8 mouse cellular contexts compared by ENCODE assay signal in genomic region chr13:63562141-63562971, GRCm38 (mm10). TPM values are rescaled to one million over a fixed set of nuclear protein-coding genes. Genes with fewer than 3 reads are reported as not detected.
DNase-seq lines count a peak whose midpoint lies in the region; ATAC-seq and TF ChIP-seq lines count a peak whose summit lies in the region.

No protein-coding gene starts in this region.

- peak overlapping the region; percentile 100 for H3K4me3 ChIP-seq in erythroblast, embryonic 14.5 days (replicated peaks)
- H3K4me3 ChIP-seq in G1E (ENCODE audit: low read depth, low read length), result peak overlapping the region; percentile 88
- H3K4me3 ChIP-seq in heart, embryonic 15.5 days, result peak overlapping the region; percentile 91
- peak overlapping the region; percentile 97 for H3K4me3 ChIP-seq in limb, embryonic 13.5 days
- H3K4me3 ChIP-seq in small intestine, adult 2 months (ENCODE audit: low read depth, low read length), result peak overlapping the region; percentile 96

- H3K4me2 ChIP-seq in heart, embryonic 15.5 days, result peak overlapping the region; percentile 93
- H3K4me2 ChIP-seq in limb, embryonic 13.5 days (replicated peaks), result peak overlapping the region; percentile 98

- H3K9me3 ChIP-seq in erythroblast, embryonic 14.5 days (ENCODE audit: control insufficient read depth, low read length), result no peaks in the 10 kb centered on the region
- no peaks in the 10 kb centered on the region for H3K9me3 ChIP-seq in G1E (replicated peaks)
- H3K9me3 ChIP-seq in heart, embryonic 15.5 days (replicated peaks), result no peaks in the 10 kb centered on the region
- no peaks in the 10 kb centered on the region for H3K9me3 ChIP-seq in limb, embryonic 13.5 days

- no peak for TF ChIP-seq CTCF in G1E (IDR thresholded peaks at IDR 0.05; ENCODE audit: low read depth, low read length)
- no peak for TF ChIP-seq CTCF in small intestine, adult 2 months (IDR thresholded peaks at IDR 0.05; ENCODE audit: extremely low read depth, insufficient read length, insufficient replicate concordance, low read depth, low read length)

- 4% methylated on average over 7 of the region's 7 CpGs for WGBS in heart, embryonic 15.5 days
- 4% methylated on average over 7 of the region's 7 CpGs for WGBS in limb, embryonic 13.5 days
- 2% methylated on average over 7 of the region's 7 CpGs for WGBS in small intestine, adult 2 months

- H3K9ac ChIP-seq in heart, embryonic 15.5 days, result peak overlapping the region; percentile 95
- H3K9ac ChIP-seq in limb, embryonic 13.5 days, result peak overlapping the region; percentile 99

- no peak for DNase-seq in G1E (ENCODE audit: low spot score)
- DNase-seq in layer of hippocampus, adult 11-12 months (ENCODE audit: low spot score), result no peak
- DNase-seq in frontal cortex, postnatal 10 days (ENCODE audit: low spot score in 2 of 2), result no peak

- peaks cover 76% of the 10 kb centered on the region for H3K4me1 ChIP-seq in erythroblast, embryonic 14.5 days (ENCODE audit: control insufficient read depth)
- peaks cover 54% of the 10 kb centered on the region for H3K4me1 ChIP-seq in G1E (ENCODE audit: insufficient read depth, low read depth, low read length)
- peaks cover 43% of the 10 kb centered on the region for H3K4me1 ChIP-seq in heart, embryonic 15.5 days (replicated peaks)
- H3K4me1 ChIP-seq in limb, embryonic 13.5 days, result peaks cover 51% of the 10 kb centered on the region
- H3K4me1 ChIP-seq in small intestine, adult 2 months (ENCODE audit: control insufficient read depth, insufficient read depth, insufficient read length, low read length), result peaks cover 5% of the 10 kb centered on the region; the same call in 1 of the 2 replicates

- H3K27me3 ChIP-seq in erythroblast, embryonic 14.5 days (ENCODE audit: control insufficient read depth), result no peaks in the 10 kb centered on the region
- H3K27me3 ChIP-seq in G1E (ENCODE audit: insufficient read depth, low read length), result no peaks in the 10 kb centered on the region
- H3K27me3 ChIP-seq in heart, embryonic 15.5 days, result no peaks in the 10 kb centered on the region
- no peaks in the 10 kb centered on the region for H3K27me3 ChIP-seq in limb, embryonic 13.5 days
- H3K27me3 ChIP-seq in small intestine, adult 2 months (ENCODE audit: control insufficient read depth, insufficient read depth, low read length), result no peaks in the 10 kb centered on the region

- TF ChIP-seq POLR2A in small intestine, adult 2 months (IDR thresholded peaks at IDR 0.05; ENCODE audit: low read depth, low read length), result no peak

- H3K27ac ChIP-seq in heart, embryonic 15.5 days, result peak overlapping the region; percentile 99
- H3K27ac ChIP-seq in limb, embryonic 13.5 days, result peak overlapping the region; percentile 100
- H3K27ac ChIP-seq in small intestine, adult 2 months (ENCODE audit: insufficient read depth, low read depth, low read length), result peak overlapping the region; percentile 15; the same call in 1 of the 2 replicates

- H3K36me3 ChIP-seq in erythroblast, embryonic 14.5 days (ENCODE audit: control insufficient read depth), result peaks cover 34% of the 10 kb centered on the region
- H3K36me3 ChIP-seq in G1E (replicated peaks), result peaks cover 46% of the 10 kb centered on the region
- 0 out of 2 replicates have a peak, but pooled peaks cover 4% of the 10 kb centered on the region for H3K36me3 ChIP-seq in heart, embryonic 15.5 days
- H3K36me3 ChIP-seq in limb, embryonic 13.5 days, result peaks cover 11% of the 10 kb centered on the region
- no peaks in the 10 kb centered on the region; the same call in 1 of the 2 replicates for H3K36me3 ChIP-seq in small intestine, adult 2 months (ENCODE audit: control insufficient read depth, insufficient read depth, low read length)

- no peak for ATAC-seq in erythroblast, adult 5-6 weeks (replicated peaks; ENCODE audit: low FRiP score, poor library complexity, severe bottlenecking)
- ATAC-seq in G1E (ENCODE audit: extremely low read depth, insufficient number of reproducible peaks, low FRiP score, poor library complexity, severe bottlenecking), result no peak
- no peak for ATAC-seq in heart, embryonic 15.5 days (replicated peaks; ENCODE audit: insufficient number of reproducible peaks, insufficient read depth, low FRiP score, low read depth)
- no peak for ATAC-seq in limb, embryonic 13.5 days (ENCODE audit: low FRiP score, low read depth)

RNA-seq across cellular contexts. Expression of gene Ptch1, which starts 11.0 kb away (rescaled TPM):
- polyA plus RNA-seq in erythroblast, embryonic 14.5 days (2012), result 0.26 and 0.93 TPM in 2 replicates
- total RNA-seq in erythroblast, adult 5-6 weeks (2015; ENCODE audit: low replicate concordance), result 2.5 and 4.8 TPM in 2 replicates
- total RNA-seq in erythroblast, adult 5-6 weeks (2017; ENCODE audit: low replicate concordance), result 1.5 and 2.5 TPM in 2 replicates
- total RNA-seq in G1E (2014; fragmentation: Nextera tagmentation), result 40.8 and 47.9 TPM in 2 replicates
- 9.6 and 11.9 TPM in 2 replicates for total RNA-seq in G1E (2017)
- polyA plus RNA-seq in G1E (2012), result 39.0 and 56.7 TPM in 2 replicates
- 5.4 and 8.0 TPM in 2 replicates for polyA plus RNA-seq in heart, embryonic 15.5 days (2015; fragmentation: Nextera tagmentation; extraction: Ambion mirVana)
- polyA plus RNA-seq in limb, embryonic 13.5 days (2015; fragmentation: Nextera tagmentation; extraction: Ambion mirVana), result 27.4 and 30.0 TPM in 2 replicates
- polyA plus RNA-seq in small intestine, adult 2 months (2012; rRNA removed), result 9.1 and 20.5 TPM in 2 replicates

Comparison
In these comparisons a context has a peak if more than half of its experiments do, and no peak if none do; other contexts are left out.
1. H3K27ac ChIP-seq: peak in every context shown above with its lines; median percentile 100 in limb, embryonic 13.5 days; 99 in heart, embryonic 15.5 days; 15 in small intestine, adult 2 months.